Mouse (Mus musculus) liver, embryonic 16.5 days (tissue): ENCODE data around the gene Vps35. TPM values are rescaled to one million over a fixed set of nuclear protein-coding genes. Genes with fewer than 3 reads are reported as not detected.

Experiments
- ATAC-seq: fragments of 200-750 bp; cut with Nextera tagmentation; 2 replicates; pipeline ENCODE4 v1.8.0; 2017; ENCODE audit warnings: low read depth, mild to moderate bottlenecking, moderate number of reproducible peaks, moderate library complexity
- H3K27ac ChIP-seq: fragments of 300-500 bp; sonication (generic); 2 replicates; pipeline ENCODE4 v1.5.1; 2014; ENCODE audit warnings: mild to moderate bottlenecking, low read length
- H3K27me3 ChIP-seq: fragments of 300-500 bp; sonication (generic); 2 replicates; pipeline ENCODE4 v1.6.1; 2014; ENCODE audit warnings: low read depth, low read length, mixed read lengths; ENCODE audit not compliant: control insufficient read depth, insufficient read depth
- H3K36me3 ChIP-seq: fragments of 300-500 bp; sonication (generic); 2 replicates; pipeline ENCODE4 v1.6.1; 2014; ENCODE audit warnings: mild to moderate bottlenecking; ENCODE audit not compliant: control insufficient read depth, insufficient read depth
- H3K4me1 ChIP-seq: fragments of 300-500 bp; sonication (generic); 2 replicates; pipeline ENCODE4 v1.6.1; 2014; ENCODE audit warnings: low read depth, low read length, mixed read lengths; ENCODE audit not compliant: control insufficient read depth
- H3K4me2 ChIP-seq: fragments of 300-500 bp; sonication (generic); 2 replicates; pipeline ENCODE4 v1.6.1; 2014; ENCODE audit warnings: low read depth, low read length, mixed read lengths
- H3K4me3 ChIP-seq: fragments of 300-500 bp; sonication (generic); 2 replicates; pipeline ENCODE4 v1.5.1; 2014; ENCODE audit warnings: low read depth, mild to moderate bottlenecking, low read length
- H3K9ac ChIP-seq: fragments of 300-500 bp; sonication (generic); 2 replicates; pipeline ENCODE4 v1.6.1; 2014; ENCODE audit warnings: low read depth, low read length
- H3K9me3 ChIP-seq: fragments of 300-500 bp; sonication (generic); replicated peaks from 2 replicates; pipeline ENCODE4 v1.6.1; 2016; ENCODE audit warnings: low read length; ENCODE audit not compliant: control insufficient read depth
- WGBS: fragments of 180-500 bp; shearing (Covaris S2); extraction: QIAGEN DNeasy Blood & Tissue Kit; methylation state at CpG from one replicate; pipeline ENCODE4 v1.1.7; 2014; ENCODE audit not compliant: insufficient replicate concordance; 5-methylcytosine and 5-hydroxymethylcytosine counted together
- polyA plus RNA-seq: library from polyadenylated mRNA; unstranded; fragments of >200 nt; fragmentation: Nextera tagmentation; extraction: Ambion mirVana; gene quantifications from 2 replicates; pipeline ENCODE4 v1.2.1, GENCODE M21; 2015

Gene Vps35
- polyA plus RNA-seq, 1 experiment from 2014 or later, result 88.1 TPM

- H3K4me1 ChIP-seq, result no peaks in the 10 kb centered on the region
- H3K9ac ChIP-seq, result no peak overlapping the region
- no peaks in the 10 kb centered on the region for H3K27me3 ChIP-seq
- H3K9me3 ChIP-seq, result no peaks in the 10 kb centered on the region
- no peak overlapping the region for H3K4me3 ChIP-seq
- ATAC-seq, result no peak
- WGBS, result 45% methylated on average over 1 of the region's 1 CpGs
- H3K36me3 ChIP-seq, result no peaks in the 10 kb centered on the region
- no peak overlapping the region for H3K4me2 ChIP-seq
- no peak overlapping the region for H3K27ac ChIP-seq
Measured at GRCm38 (mm10) chr8:85227297-85227696, 72.3 kb downstream of the Vps35 start.

GRCm38 (mm10) chr8:85225688-85226087 lies 73.9 kb downstream of the Vps35 start, which contains the start of gene Olfr371:
Gene Olfr371, plus strand, starts transcription at chr8:85225988.
- 5% methylated on average over 1 of the region's 1 CpGs for WGBS
- H3K27me3 ChIP-seq, result no peaks in the 10 kb centered on the region
- H3K4me3 ChIP-seq, result no peak within 1 kb of the TSS
- H3K4me1 ChIP-seq, result no peaks in the 10 kb centered on the region
- no peak within 1 kb of the TSS for H3K27ac ChIP-seq
- ATAC-seq, result no peak
- H3K4me2 ChIP-seq, result no peak within 1 kb of the TSS
- no peaks in the 10 kb centered on the region for H3K36me3 ChIP-seq
- no peaks in the 10 kb centered on the region for H3K9me3 ChIP-seq
- H3K9ac ChIP-seq, result no peak within 1 kb of the TSS

- peak; percentile 75 for ATAC-seq
- Histone ChIP-seq H3K27ac (no peak overlapping the region), H3K4me2 (no peak overlapping the region), H3K27me3 (no peaks in the 10 kb centered on the region), H3K4me1 (no peaks in the 10 kb centered on the region), H3K4me3 (no peak overlapping the region), H3K9ac (no peak overlapping the region), H3K36me3 (no peaks in the 10 kb centered on the region), H3K9me3 (no peaks in the 10 kb centered on the region)
- 12% methylated on average over 6 of the region's 6 CpGs for WGBS
Measured at GRCm38 (mm10) chr8:85220992-85221391, 78.6 kb downstream of the Vps35 start.

DNA sequence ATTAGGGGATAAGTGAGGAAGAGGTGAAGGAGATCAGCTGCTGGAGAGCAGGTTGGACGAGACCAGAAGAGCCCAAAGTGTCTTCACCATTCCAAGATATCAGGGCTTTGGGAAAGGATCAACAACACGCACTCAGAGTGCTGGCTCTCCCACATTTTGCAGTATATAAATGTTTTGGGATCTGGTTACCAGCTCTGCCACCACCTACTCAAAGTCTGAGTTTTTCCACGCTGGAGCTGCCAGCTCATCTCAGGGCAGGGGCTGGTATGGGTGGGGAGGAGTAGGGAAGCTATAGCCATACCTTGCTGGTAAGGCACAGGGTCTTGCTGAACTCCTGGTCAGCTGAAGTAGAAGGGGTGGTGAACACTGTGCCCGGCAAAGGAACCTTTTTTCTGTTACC lies 79.4 kb downstream of the Vps35 start:
- ATAC-seq, result no peak
- no peak overlapping the region for H3K9ac ChIP-seq
- WGBS, result 52% methylated on average over 4 of the region's 4 CpGs

More for the DNA sequence above, 79.4 kb downstream of the Vps35 start:
- H3K27ac ChIP-seq, result no peak overlapping the region
- H3K4me1 ChIP-seq, result no peaks in the 10 kb centered on the region
- no peak overlapping the region for H3K4me3 ChIP-seq
- H3K27me3 ChIP-seq, result no peaks in the 10 kb centered on the region
- H3K9me3 ChIP-seq, result no peaks in the 10 kb centered on the region
- H3K4me2 ChIP-seq, result no peak overlapping the region
- no peaks in the 10 kb centered on the region for H3K36me3 ChIP-seq

Other genes starting within 250 kb of the Vps35 start
- 10.3 and 10.4 TPM in 2 replicates for gene Fbxw9, start 239.7 kb downstream of the Vps35 start, polyA plus RNA-seq
- not detected in 2 replicates for gene Gm5741, start 231.8 kb downstream of the Vps35 start, polyA plus RNA-seq
- 23.5 and 25.7 TPM in 2 replicates for gene Dhps, start 228.0 kb downstream of the Vps35 start, polyA plus RNA-seq
- gene Wdr83os, start 219.1 kb downstream of the Vps35 start, polyA plus RNA-seq, result 56.0 and 58.2 TPM in 2 replicates
- gene Wdr83, start 218.5 kb downstream of the Vps35 start, polyA plus RNA-seq, result 22.0 and 23.6 TPM in 2 replicates
- gene Man2b1, start 216.5 kb downstream of the Vps35 start, polyA plus RNA-seq, result 38.7 and 44.4 TPM in 2 replicates
- gene Zfp791, start 176.7 kb downstream of the Vps35 start, polyA plus RNA-seq, result 2.6 and 3.4 TPM in 2 replicates
- not detected in 2 replicates for gene Cks1brt, start 147.9 kb downstream of the Vps35 start, polyA plus RNA-seq
- gene Olfr371, start 73.8 kb downstream of the Vps35 start, polyA plus RNA-seq, result not detected in 2 replicates
- gene Orc6, start 170 bp downstream of the Vps35 start, polyA plus RNA-seq, result 68.3 and 78.3 TPM in 2 replicates
- gene Mylk3, start 86.5 kb upstream of the Vps35 start, polyA plus RNA-seq, result 66.3 and 66.8 TPM in 2 replicates
- 14.5 and 17.0 TPM in 2 replicates for gene 4921524J17Rik, start 133.0 kb upstream of the Vps35 start, polyA plus RNA-seq
- 23.8 and 27.1 TPM in 2 replicates for gene Gpt2, start 192.8 kb upstream of the Vps35 start, polyA plus RNA-seq